Mouse (Mus musculus): ENCODE data around the gene Vmn1r38. TPM values are rescaled to one million over a fixed set of nuclear protein-coding genes. Genes with fewer than 3 reads are reported as not detected.
"Not testable (repeated sequence)": the region's sequence is repeated elsewhere in the genome, so short reads cannot be mapped to it uniquely, and the experiment has no call there.

Vmn1r38 gene
- not detected in 2 replicates for polyA plus RNA-seq (2015; fragmentation: Nextera tagmentation; extraction: Ambion mirVana)

DNA sequence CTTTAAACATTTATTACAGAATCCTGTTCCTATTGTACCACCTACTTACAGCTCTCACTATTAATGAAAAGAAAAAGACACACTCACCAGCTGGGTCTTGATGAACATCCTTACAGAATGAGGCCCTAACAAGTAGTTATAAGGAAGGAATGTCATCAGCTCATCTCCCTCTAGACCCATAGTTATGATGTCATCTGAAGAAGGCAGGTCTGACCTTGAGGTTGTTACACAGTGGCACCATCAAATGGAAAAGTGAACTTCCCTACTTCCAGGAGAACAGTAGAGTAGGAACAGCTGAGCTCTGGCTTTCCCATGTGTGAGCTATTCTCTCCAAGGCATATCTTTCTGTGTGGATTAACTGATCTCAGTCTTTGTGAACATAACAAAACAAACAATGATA is at the start of gene Vmn1r38:
TSS of gene Vmn1r38 (minus strand) at position 101 of the 400 bp plus-strand sequence.
- H3K4me1 ChIP-seq (ENCODE audit: control insufficient read depth, insufficient read depth, low read length); H3K4me3 ChIP-seq (ENCODE audit: low read depth, low read length); H3K4me2 ChIP-seq (ENCODE audit: low read length); H3K9ac ChIP-seq (ENCODE audit: low read depth, low read length); H3K27ac ChIP-seq (ENCODE audit: low read length); H3K9me3 ChIP-seq (replicated peaks; ENCODE audit: control insufficient read depth, low read length, poor library complexity, severe bottlenecking); ATAC-seq; H3K27me3 ChIP-seq (ENCODE audit: control insufficient read depth, insufficient read depth, low read depth, low read length); H3K36me3 ChIP-seq (ENCODE audit: control insufficient read depth, insufficient read depth, low read length): not testable (repeated sequence)

DNA sequence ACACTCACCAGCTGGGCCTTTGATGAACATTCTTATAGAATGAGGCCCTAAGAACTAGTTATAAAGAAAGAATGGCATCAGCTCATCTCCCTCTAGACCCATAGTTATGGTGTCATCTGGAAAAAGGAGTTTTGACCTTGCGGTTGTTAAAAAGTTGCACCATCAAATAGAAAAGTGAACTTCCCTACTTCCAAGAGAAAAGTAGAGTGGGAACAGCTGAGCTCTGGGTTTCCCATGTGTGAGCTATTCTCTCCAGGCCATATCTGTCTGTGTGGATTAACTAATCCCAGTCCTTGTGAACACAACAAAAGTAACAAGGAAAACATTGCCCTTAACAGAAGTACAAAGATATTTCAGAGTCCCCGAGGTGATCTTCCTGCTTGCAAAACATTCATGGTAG is 28.1 kb upstream of the Vmn1r38 start, which contains the start of gene Vmn1r39:
TSS of gene Vmn1r39 (minus strand) at position 101 of the 400 bp plus-strand sequence.
- Histone ChIP-seq H3K4me3 (ENCODE audit: low read depth, low read length) (no peak within 1 kb of the TSS), H3K27ac (ENCODE audit: low read length) (no peak within 1 kb of the TSS), H3K4me2 (ENCODE audit: low read length) (no peak within 1 kb of the TSS), H3K27me3 (ENCODE audit: control insufficient read depth, insufficient read depth, low read depth, low read length) (no peaks in the 10 kb centered on the region), H3K36me3 (ENCODE audit: control insufficient read depth, insufficient read depth, low read length) (no peaks in the 10 kb centered on the region), H3K4me1 (ENCODE audit: control insufficient read depth, insufficient read depth, low read length) (no peaks in the 10 kb centered on the region), H3K9ac (ENCODE audit: low read depth, low read length) (no peak within 1 kb of the TSS), H3K9me3 (replicated peaks; ENCODE audit: control insufficient read depth, low read length, poor library complexity, severe bottlenecking) (no peaks in the 10 kb centered on the region)
- 92% methylated on average over 2 of the region's 2 CpGs for WGBS
- ATAC-seq: no peak

DNA sequence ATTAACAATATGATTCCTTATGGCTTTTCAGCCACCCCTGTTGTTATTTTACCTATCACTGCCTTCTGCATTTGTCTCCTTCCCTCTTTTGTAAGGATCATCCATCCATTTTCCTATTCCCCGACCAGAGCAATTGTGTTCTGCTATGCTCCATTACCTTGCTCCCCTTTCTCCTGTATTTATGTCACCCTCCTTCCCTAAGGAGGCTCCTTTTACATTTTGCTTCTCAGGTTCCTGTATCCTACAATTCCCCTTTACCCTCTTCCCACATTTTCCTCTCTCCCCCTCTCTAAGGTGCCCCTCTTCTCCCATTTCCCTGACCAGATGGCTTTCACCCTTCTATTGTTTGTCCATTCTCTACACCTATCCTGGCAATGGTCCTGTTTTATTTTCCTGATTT is 23.9 kb upstream of the Vmn1r38 start:
- no peak overlapping the region for H3K27ac ChIP-seq (ENCODE audit: low read length)
- H3K9ac ChIP-seq (ENCODE audit: low read depth, low read length): no peak overlapping the region
- H3K4me2 ChIP-seq (ENCODE audit: low read length): no peak overlapping the region
- WGBS: 52% methylated on average over 1 of the region's 1 CpGs
- H3K27me3 ChIP-seq (ENCODE audit: control insufficient read depth, insufficient read depth, low read depth, low read length): no peaks in the 10 kb centered on the region
- H3K4me3 ChIP-seq (ENCODE audit: low read depth, low read length): no peak overlapping the region
- H3K36me3 ChIP-seq (ENCODE audit: control insufficient read depth, insufficient read depth, low read length): no peaks in the 10 kb centered on the region
- no peaks in the 10 kb centered on the region for H3K4me1 ChIP-seq (ENCODE audit: control insufficient read depth, insufficient read depth, low read length)
- no peak for ATAC-seq
- no peaks in the 10 kb centered on the region for H3K9me3 ChIP-seq (replicated peaks; ENCODE audit: control insufficient read depth, low read length, poor library complexity, severe bottlenecking)

DNA sequence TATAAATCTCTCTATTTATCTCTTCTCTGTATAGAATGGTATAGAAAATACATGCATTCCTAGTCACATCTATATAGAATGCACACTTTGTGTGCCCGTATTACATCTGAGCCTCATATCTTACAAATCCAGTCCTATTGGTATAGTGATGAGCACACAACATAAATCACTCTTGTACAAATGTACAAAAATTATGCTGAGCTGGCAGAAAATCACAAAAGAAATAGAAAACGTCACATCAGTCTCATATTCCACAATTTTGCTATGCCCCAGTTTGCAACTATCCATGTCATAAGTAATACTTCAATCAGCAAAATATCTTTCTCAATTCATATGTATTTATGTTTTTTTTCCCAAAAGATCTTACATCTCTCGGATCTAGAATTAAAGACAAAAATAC is 23.3 kb upstream of the Vmn1r38 start:
- Histone ChIP-seq H3K9ac (ENCODE audit: low read depth, low read length) (no peak overlapping the region), H3K9me3 (replicated peaks; ENCODE audit: control insufficient read depth, low read length, poor library complexity, severe bottlenecking) (no peaks in the 10 kb centered on the region), H3K27me3 (ENCODE audit: control insufficient read depth, insufficient read depth, low read depth, low read length) (no peaks in the 10 kb centered on the region), H3K4me3 (ENCODE audit: low read depth, low read length) (no peak overlapping the region), H3K36me3 (ENCODE audit: control insufficient read depth, insufficient read depth, low read length) (no peaks in the 10 kb centered on the region), H3K4me2 (ENCODE audit: low read length) (no peak overlapping the region), H3K27ac (ENCODE audit: low read length) (no peak overlapping the region), H3K4me1 (ENCODE audit: control insufficient read depth, insufficient read depth, low read length) (no peaks in the 10 kb centered on the region)
- 88% methylated on average over 3 of the region's 3 CpGs for WGBS
- ATAC-seq: no peak

DNA sequence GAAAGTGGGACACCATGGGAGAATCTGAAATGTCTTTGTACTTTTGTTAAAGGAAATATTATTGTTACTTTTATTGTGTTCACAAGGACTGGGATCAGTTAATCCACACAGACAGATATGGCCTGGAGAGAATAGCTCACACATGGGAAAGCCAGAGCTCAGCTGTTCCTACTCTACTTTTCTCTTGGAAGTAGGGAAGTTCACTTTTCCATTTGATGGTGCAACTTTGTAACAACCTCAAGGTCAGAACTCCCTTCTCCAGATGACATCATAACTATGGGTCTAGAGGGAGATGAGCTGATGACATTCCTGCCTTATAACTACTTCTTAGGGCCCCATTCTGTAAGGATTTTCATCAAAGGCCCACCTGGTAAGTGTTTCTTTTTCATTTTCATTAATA is 53.3 kb downstream of the Vmn1r38 start, which contains the start of gene Vmn1r37:
TSS of gene Vmn1r37 (plus strand) at position 301 of the 400 bp plus-strand sequence.
- ATAC-seq; H3K4me1 ChIP-seq (ENCODE audit: control insufficient read depth, insufficient read depth, low read length); H3K36me3 ChIP-seq (ENCODE audit: control insufficient read depth, insufficient read depth, low read length); H3K9me3 ChIP-seq (replicated peaks; ENCODE audit: control insufficient read depth, low read length, poor library complexity, severe bottlenecking); H3K27me3 ChIP-seq (ENCODE audit: control insufficient read depth, insufficient read depth, low read depth, low read length); H3K4me3 ChIP-seq (ENCODE audit: low read depth, low read length); H3K9ac ChIP-seq (ENCODE audit: low read depth, low read length); H3K27ac ChIP-seq (ENCODE audit: low read length); H3K4me2 ChIP-seq (ENCODE audit: low read length): not testable (repeated sequence)

Other genes starting within 250 kb of the Vmn1r38 start
- 14.5 and 15.0 TPM in 2 replicates for gene Mad2l1, start 247.2 kb downstream of the Vmn1r38 start, polyA plus RNA-seq (2015; fragmentation: Nextera tagmentation; extraction: Ambion mirVana)
- gene Vmn1r32, start 222.5 kb downstream of the Vmn1r38 start, polyA plus RNA-seq (2015; fragmentation: Nextera tagmentation; extraction: Ambion mirVana): not detected in 2 replicates
- gene Vmn1r33, start 164.3 kb downstream of the Vmn1r38 start, polyA plus RNA-seq (2015; fragmentation: Nextera tagmentation; extraction: Ambion mirVana): not detected in 2 replicates
- not detected in 2 replicates for gene Vmn1r34, start 138.7 kb downstream of the Vmn1r38 start, polyA plus RNA-seq (2015; fragmentation: Nextera tagmentation; extraction: Ambion mirVana)
- gene Vmn1r35, start 96.7 kb downstream of the Vmn1r38 start, polyA plus RNA-seq (2015; fragmentation: Nextera tagmentation; extraction: Ambion mirVana): not detected in 2 replicates
- gene Vmn1r36, start 63.5 kb downstream of the Vmn1r38 start, polyA plus RNA-seq (2015; fragmentation: Nextera tagmentation; extraction: Ambion mirVana): not detected in 2 replicates
- gene Vmn1r37, start 53.2 kb downstream of the Vmn1r38 start, polyA plus RNA-seq (2015; fragmentation: Nextera tagmentation; extraction: Ambion mirVana): not detected in 2 replicates
- not detected in 2 replicates for gene Vmn1r39, start 28.0 kb upstream of the Vmn1r38 start, polyA plus RNA-seq (2015; fragmentation: Nextera tagmentation; extraction: Ambion mirVana)
- gene Gng12, start 113.8 kb upstream of the Vmn1r38 start, polyA plus RNA-seq (2015; fragmentation: Nextera tagmentation; extraction: Ambion mirVana): 34.5 and 43.1 TPM in 2 replicates